Mouse (Mus musculus) liver, embryonic 14.5 days (tissue): ENCODE measurements around the gene Gm7073. TPM values are rescaled to one million over a fixed set of nuclear protein-coding genes. Genes with fewer than 3 reads are reported as not detected.
A peak's percentile ranks its signal among the peaks of the same experiment; 100 is the strongest.

Source experiments
- ATAC-seq: fragments of 200-750 bp; cut with Nextera tagmentation; 2 replicates; pipeline ENCODE4 v1.8.0; 2017; ENCODE audit warnings: moderate number of reproducible peaks, mild to moderate bottlenecking, moderate library complexity; ENCODE audit not compliant: insufficient read depth
- DNase-seq, 3 experiments: peaks; one replicate each; pipeline ENCODE4 v3.0.0-alpha.2; 2012 to 2013; ENCODE audit warnings: low read depth in 3 of 3, low spot score in 3 of 3
- H3K27ac ChIP-seq: fragments of 300-500 bp; sonication (generic); 2 replicates; pipeline ENCODE4 v1.5.1; 2014; ENCODE audit warnings: moderate library complexity, mild to moderate bottlenecking, control low read depth, inconsistent platforms
- H3K27me3 ChIP-seq: fragments of 300-500 bp; sonication (generic); 2 replicates; pipeline ENCODE4 v1.6.1; 2014; ENCODE audit warnings: mild to moderate bottlenecking, low read length, moderate library complexity; ENCODE audit not compliant: control insufficient read depth, insufficient read depth
- H3K36me3 ChIP-seq: fragments of 300-500 bp; sonication (generic); replicated peaks from 2 replicates; pipeline ENCODE4 v1.6.1; 2014; ENCODE audit warnings: low read depth; ENCODE audit not compliant: control insufficient read depth, insufficient read depth
- H3K4me1 ChIP-seq, 2 experiments: fragments of 200-500 bp in 1 of 2; fragments of 300-500 bp in 1 of 2; sonication (generic) in 1 of 2; replicated peaks; 2 replicates each; pipeline ENCODE4 v1.6.1; 2012 to 2014; ENCODE audit warnings: antibody characterized with exemption in 1 of 2, inconsistent platforms in 1 of 2, low read length in 1 of 2; ENCODE audit not compliant: control insufficient read depth in 2 of 2, insufficient read depth in 2 of 2
- H3K4me2 ChIP-seq: fragments of 300-500 bp; sonication (generic); 2 replicates; pipeline ENCODE4 v1.6.1; 2014; ENCODE audit warnings: low read depth, mild to moderate bottlenecking, control low read depth, moderate library complexity
- H3K4me3 ChIP-seq, 2 experiments: fragments of 200-500 bp in 1 of 2; fragments of 300-500 bp in 1 of 2; sonication (generic) in 1 of 2; 2 replicates each; pipeline ENCODE4 v1.5.1; 2012 to 2014; ENCODE audit warnings: low read depth in 2 of 2, low read length in 2 of 2, mild to moderate bottlenecking in 2 of 2, control low read depth in 1 of 2, inconsistent platforms in 1 of 2, moderate library complexity in 1 of 2; ENCODE audit not compliant: insufficient read depth in 1 of 2
- H3K9ac ChIP-seq: fragments of 300-500 bp; sonication (generic); replicated peaks from 2 replicates; pipeline ENCODE4 v1.6.1; 2014; ENCODE audit warnings: mild to moderate bottlenecking, control low read depth, moderate library complexity
- H3K9me3 ChIP-seq: fragments of 300-500 bp; sonication (generic); 2 replicates; pipeline ENCODE4 v1.6.1; 2016; ENCODE audit warnings: low read length, mixed read lengths; ENCODE audit not compliant: control insufficient read depth
- CTCF ChIP-seq: IDR thresholded peaks from 2 replicates; pipeline ENCODE4 v1.5.1; 2016; ENCODE audit warnings: antibody characterized with exemption, low read depth, control low read depth
- EP300 ChIP-seq: IDR thresholded peaks from 2 replicates; pipeline ENCODE4 v1.6.1; 2016; ENCODE audit warnings: antibody characterized with exemption, low read depth
- WGBS: fragments of 180-500 bp; shearing (Covaris S2); extraction: QIAGEN DNeasy Blood & Tissue Kit; methylation state at CpG from one replicate; pipeline ENCODE4 v1.1.7; 2014; ENCODE audit not compliant: insufficient replicate concordance; 5-methylcytosine and 5-hydroxymethylcytosine counted together
- polyA plus RNA-seq, 2 experiments: library from polyadenylated mRNA; depleted of rRNA in 1 of 2; stranded (reverse) in 1 of 2; unstranded in 1 of 2; fragments of >200 nt; fragmentation: Nextera tagmentation in 1 of 2; extraction: Ambion mirVana in 1 of 2; gene quantifications; 2 replicates each; pipeline versions ENCODE4 v1.2.1 to v1.2.3; 2012 to 2014

Gm7073 gene
- polyA plus RNA-seq, 2 experiments: not detected

DNA sequence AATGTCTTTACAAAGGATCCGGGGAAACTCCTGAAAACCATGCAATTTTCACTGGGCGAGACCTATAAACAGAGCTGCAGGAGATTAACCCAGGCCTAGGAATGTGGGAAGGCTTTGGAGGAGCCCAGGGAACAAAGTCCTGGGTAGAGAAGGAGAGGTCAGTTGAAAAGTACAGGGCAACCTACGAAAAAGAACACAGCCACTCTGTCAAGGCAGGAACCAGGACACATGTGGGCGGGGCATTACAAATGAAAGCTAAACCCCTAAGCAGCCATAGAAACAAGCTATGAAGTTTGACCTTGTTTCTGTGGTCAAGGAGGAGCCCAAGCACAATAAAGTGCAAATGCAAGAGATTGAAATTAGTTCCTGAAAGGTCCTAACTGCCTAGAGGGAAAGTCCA is 133.4 kb downstream of the Gm7073 start:
- Histone ChIP-seq H3K4me3 (no peak overlapping the region), H3K4me2 (no peak overlapping the region), H3K9me3 (no peaks in the 10 kb centered on the region), H3K27me3 (no peaks in the 10 kb centered on the region), H3K27ac (no peak overlapping the region), H3K4me1 (0 out of 4 replicates have a peak, but pooled peaks cover 0 to 2% of the 10 kb centered on the region in 2 experiments), H3K36me3 (no peaks in the 10 kb centered on the region), H3K9ac (no peak overlapping the region)
- WGBS: 75% methylated on average over 4 of the region's 4 CpGs
- DNase-seq: no peak
- no peak for ATAC-seq
- TF ChIP-seq EP300: no peak

DNA sequence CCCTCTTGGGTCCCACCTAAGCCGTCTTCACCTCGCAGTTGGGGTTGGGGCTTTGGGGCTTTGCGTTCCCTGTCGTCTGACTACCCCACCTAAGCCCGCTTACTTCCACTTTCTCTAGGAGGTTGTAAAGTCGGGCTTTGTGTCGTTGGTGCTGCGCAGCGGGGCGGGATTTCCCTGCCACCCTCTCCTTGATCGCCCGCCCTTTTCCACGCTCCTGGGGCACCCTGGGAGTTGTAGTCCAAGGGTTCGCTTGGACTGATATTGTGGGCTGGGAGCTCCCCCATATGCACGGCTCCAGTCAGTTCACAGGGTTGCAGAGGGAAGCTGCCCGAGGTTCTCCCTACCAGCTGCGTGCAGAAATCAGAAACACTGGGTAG is 134.4 kb downstream of the Gm7073 start:
- H3K4me3 ChIP-seq: peak overlapping the region; percentile 79 to 86
- ATAC-seq (peak; percentile 87), DNase-seq (peak; percentile 74 to 84 (median 77))
- 0 out of 4 replicates have a peak, but pooled peaks cover 0 to 2% of the 10 kb centered on the region in 2 experiments for H3K4me1 ChIP-seq
- H3K27me3 ChIP-seq: no peaks in the 10 kb centered on the region
- no peaks in the 10 kb centered on the region for H3K9me3 ChIP-seq
- H3K9ac ChIP-seq: peak overlapping the region; percentile 91
- WGBS: 8% methylated on average over 17 of the region's 17 CpGs
- TF ChIP-seq CTCF (peak; percentile 75), EP300 (0 out of 2 replicates have a peak, but pooled peaks have one; percentile 5)
- no peaks in the 10 kb centered on the region for H3K36me3 ChIP-seq
- peak overlapping the region; percentile 59 for H3K4me2 ChIP-seq
- H3K27ac ChIP-seq: peak overlapping the region; percentile 79

DNA sequence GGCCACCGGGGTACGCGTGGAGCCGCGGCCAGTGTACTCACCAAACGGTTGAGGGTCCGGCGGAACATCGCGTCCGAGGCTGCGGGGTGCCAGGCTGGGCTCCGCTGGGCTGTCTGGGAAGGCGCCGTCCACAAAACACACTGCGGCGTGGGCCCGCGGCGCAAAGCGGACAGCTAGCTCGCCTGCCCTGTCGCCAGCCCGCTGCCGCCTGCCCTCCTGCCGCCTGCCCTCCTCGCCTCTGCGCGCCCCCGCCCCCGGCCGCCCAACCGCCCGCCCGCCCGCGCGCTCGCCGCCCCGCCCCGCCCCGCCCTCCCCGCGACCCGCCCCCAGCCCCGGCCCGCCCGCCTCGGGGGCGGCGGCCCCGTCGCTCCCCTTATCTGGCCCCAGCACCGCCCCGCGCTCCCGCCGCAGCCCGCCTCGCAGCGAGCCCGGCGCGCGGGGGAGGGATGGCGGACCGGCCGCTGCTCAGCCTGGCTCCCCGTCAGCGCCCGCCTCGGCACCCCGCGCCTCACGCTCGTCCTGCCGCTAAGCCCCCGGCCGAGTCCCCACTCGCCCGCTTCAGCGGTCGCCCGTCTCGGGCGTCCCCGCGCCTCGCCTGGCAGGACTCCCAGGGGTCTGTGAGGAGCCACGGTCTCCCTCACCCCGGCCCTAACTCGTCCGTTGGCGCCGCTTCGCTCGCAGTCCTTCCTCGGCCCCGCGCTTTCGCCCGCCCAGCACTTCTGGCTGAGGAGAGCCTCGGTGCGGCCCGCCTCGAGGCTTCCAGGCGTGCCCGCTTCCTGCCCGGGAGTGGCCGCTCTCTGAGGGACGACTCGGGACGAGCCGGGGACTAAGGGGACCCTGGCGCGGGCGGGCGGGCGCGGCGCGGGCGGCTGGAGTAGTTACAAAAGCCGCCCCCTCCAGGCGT is 135.0 kb downstream of the Gm7073 start:
- Histone ChIP-seq H3K4me2 (peak overlapping the region; percentile 74), H3K9ac (peak overlapping the region; percentile 91), H3K4me3 (peak overlapping the region; percentile 86 to 87), H3K36me3 (no peaks in the 10 kb centered on the region), H3K27me3 (no peaks in the 10 kb centered on the region), H3K27ac (peak overlapping the region; percentile 79), H3K4me1 (0 out of 4 replicates have a peak, but pooled peaks cover 0 to 2% of the 10 kb centered on the region in 2 experiments), H3K9me3 (no peaks in the 10 kb centered on the region)
- TF ChIP-seq EP300 (no peak), CTCF (no peak)
- DNase-seq: peak; percentile 41 to 44 (median 43)
- 8% methylated on average over 57 of the region's 126 CpGs for WGBS
- ATAC-seq: peak; percentile 84

DNA sequence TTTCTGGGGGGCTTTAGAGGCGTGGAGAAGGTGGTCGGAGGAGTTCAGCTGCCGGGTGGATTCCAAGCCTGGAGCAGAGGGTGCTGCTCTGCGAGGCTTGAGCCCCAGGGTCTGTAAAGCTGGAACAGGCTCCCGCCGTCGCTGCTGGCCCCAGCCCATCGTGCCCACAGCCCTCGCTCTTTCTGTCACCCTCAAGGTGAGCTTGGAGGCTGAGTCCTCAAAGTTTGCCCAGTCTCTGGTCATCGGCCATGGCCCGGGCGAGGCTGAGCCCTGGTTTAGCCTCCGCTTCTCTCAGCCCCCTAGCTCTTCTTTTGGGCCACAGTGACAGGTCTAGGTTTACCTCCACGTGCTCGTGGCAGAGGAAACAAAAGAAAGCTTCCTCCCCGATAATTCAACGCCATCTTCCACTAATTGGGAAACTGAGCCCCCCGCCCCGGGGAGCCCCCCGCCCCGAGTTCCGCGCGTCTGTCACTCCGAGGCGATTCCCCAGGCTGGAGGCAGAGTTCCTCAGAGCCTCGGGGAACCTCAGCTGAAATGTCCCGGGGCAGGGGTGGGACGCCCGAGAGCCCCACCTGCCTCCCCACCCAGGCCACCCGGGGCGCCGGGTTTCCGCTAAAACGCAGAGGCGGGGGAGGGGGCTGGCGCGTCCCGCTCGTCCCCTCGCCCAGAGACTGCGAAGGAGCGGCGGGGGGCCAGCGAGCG is 135.8 kb downstream of the Gm7073 start:
- no peak overlapping the region; the same call in 1 of the 2 replicates for H3K27ac ChIP-seq
- no peaks in the 10 kb centered on the region for H3K27me3 ChIP-seq
- peak overlapping the region; percentile 91 for H3K9ac ChIP-seq
- H3K4me2 ChIP-seq: peak overlapping the region; percentile 74
- 0 out of 4 replicates have a peak, but pooled peaks cover 0 to 2% of the 10 kb centered on the region in 2 experiments for H3K4me1 ChIP-seq
- DNase-seq: no peak
- 8% methylated on average over 35 of the region's 46 CpGs for WGBS
- H3K36me3 ChIP-seq: no peaks in the 10 kb centered on the region
- H3K9me3 ChIP-seq: no peaks in the 10 kb centered on the region
- TF ChIP-seq CTCF: no peak
- TF ChIP-seq EP300: no peak
- H3K4me3 ChIP-seq: peak overlapping the region; percentile 86 to 87
- peak; percentile 57 for ATAC-seq

DNA sequence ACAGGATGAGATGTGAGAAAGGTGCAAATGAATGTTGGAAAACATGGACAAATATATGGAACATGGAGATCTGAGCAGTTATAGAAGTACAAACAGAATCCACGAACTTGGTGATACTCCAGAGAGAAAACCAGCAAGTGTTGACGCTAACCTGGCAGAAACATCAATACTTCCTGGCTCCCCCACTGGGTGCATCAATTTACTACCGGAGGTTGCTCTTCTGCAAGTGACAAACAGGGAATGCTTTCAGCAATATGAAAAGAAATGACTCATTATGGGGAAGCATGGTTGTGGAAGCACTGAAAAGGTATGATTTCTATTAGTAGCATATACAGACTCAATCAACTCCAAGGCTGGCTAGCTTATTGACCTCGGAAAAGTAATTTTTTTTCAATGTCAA is 144.8 kb downstream of the Gm7073 start:
- Histone ChIP-seq H3K4me2 (no peak overlapping the region), H3K9me3 (no peaks in the 10 kb centered on the region), H3K27me3 (no peaks in the 10 kb centered on the region), H3K36me3 (no peaks in the 10 kb centered on the region), H3K4me1 (no peaks in the 10 kb centered on the region), H3K4me3 (no peak overlapping the region), H3K27ac (no peak overlapping the region), H3K9ac (no peak overlapping the region)
- ATAC-seq (no peak), DNase-seq (no peak)
- 76% methylated on average over 4 of the region's 4 CpGs for WGBS
- TF ChIP-seq CTCF (no peak), EP300 (no peak)
